Mouse (Mus musculus) c-Kit-positive CD71-positive TER-119-negative erythroid progenitor cells, embryonic 14.5 days (primary cell): ENCODE measurements around the gene Aldh3b1.
"Not testable (repeated sequence)": the region's sequence is repeated elsewhere in the genome, so short reads cannot be mapped to it uniquely, and the experiment has no call there.

Experiments used
- DNase-seq: peaks from one replicate; pipeline ENCODE4 v3.0.0-alpha.2; 2013; ENCODE audit warnings: low read depth

The Aldh3b1 gene

DNA sequence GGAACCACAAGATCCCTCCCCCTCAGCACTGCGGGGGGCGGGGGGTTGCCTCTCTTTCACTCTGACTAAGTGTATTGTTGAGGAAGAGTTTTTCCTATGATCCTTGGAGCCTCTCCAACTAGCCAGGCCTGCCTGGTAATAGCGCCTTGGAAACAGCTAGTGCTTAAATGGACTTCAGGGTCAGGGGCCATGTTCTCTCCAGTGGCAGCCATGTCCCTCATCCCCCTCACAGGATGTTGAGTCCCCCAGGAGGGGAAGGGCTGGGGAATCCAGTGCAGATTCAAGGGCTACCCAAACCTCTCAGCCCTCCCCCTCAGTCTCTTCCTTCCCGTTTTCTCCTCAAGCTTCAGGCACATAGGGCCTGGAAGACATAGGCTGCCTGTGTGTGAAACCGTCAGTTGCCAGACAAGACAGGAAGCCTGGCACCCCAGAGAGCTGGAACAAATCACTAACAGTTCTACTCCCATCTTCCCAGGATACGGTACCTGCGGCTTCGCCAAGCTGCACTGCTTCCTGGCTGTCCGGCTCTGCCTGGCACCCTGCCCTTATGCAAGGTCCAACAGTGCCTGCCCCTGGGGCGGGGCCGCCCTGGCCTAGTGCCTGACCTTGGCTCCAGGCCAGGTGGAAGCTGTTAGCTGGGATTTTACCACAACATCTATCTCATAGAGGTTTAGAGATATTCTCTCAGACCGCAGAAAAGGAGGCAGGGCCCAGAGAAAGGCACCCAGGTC, at the start of gene Aldh3b1:
Aldh3b1 (minus strand) TSS at position 598 of the 731 bp plus-strand sequence.
- DNase-seq, result no peak

DNA sequence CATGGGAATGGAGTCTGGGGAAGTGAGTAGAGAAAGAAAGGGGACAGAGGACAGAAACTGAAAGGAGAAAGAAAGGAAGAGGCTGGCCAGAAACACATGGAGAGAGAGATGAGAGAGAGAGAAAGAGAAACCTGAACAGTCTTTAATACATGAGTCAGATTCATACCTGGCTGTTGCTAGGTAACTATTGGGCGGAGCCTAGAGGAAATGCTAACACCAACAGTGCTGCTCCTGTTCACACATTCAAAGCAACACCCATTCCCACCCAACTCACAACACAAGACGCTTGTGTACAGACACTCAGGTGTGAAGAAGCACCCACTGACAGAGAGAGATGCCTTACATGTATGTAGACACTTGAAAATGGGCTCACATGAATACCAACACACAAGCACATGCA, 46.3 kb upstream of the Aldh3b1 start:
- no peak for DNase-seq

DNA sequence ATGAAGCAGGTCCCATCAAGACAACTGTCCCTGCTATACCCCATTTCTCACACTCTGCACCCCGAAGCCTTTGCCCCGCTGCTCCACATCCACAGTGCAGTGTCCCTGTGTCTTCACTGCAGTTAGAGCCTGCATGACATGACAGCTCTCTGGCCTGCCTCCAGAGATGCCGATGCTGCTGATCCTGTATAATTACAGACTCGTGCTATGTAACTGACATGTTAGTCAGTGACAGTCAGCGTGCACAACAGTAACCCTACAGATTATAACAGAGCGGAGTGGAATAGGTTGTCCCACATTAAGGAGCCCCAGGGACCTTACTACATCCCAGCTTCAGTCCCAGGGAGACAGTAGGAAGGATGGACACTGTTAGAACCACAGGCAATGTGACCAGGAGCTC, 45.0 kb upstream of the Aldh3b1 start:
- not testable (repeated sequence) for DNase-seq

DNA sequence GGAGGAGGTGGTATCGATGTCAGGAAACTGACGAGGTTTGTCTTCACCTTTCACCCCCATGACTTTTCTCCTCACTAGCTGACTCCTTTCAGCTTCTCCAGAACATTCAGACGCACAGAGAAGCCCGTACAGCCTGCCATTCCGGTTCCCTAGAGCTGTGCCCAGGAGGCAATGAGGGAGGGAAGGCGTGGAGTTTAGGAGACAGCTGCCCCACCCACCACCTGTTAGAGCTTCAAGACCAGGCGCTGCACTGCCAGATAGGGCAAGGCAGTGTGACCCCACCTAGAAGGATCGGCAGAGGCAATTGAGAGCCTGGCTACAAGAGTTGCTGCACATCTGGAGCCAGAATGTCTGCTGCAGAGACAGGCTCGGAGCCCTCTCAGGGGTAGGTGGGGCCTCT, 42.6 kb upstream of the Aldh3b1 start, which contains the start of gene Aldh3b2:
Aldh3b2 (plus strand) TSS at position 100 of the 400 bp plus-strand sequence.
- peak; percentile 57 for DNase-seq

DNA sequence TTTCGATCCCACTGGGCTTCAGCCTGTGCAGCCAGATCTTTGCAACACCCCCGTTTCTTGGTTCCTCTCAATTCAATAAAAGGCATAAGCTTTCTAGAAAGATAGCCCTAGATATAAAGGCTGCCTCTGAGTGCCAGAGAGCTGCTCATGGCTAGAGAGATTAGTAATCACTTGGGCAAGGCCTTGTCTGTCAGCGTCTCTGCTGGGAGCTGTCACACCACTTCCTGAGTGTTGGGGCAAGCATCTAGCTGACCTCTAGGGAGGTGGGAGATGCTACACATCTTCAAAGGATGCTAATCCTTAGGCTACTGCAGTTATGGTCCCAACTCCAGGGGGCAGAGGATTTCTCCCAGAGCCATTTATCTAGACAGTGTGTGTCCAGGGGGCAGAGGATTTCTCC, 37.6 kb upstream of the Aldh3b1 start:
- no peak for DNase-seq

DNA sequence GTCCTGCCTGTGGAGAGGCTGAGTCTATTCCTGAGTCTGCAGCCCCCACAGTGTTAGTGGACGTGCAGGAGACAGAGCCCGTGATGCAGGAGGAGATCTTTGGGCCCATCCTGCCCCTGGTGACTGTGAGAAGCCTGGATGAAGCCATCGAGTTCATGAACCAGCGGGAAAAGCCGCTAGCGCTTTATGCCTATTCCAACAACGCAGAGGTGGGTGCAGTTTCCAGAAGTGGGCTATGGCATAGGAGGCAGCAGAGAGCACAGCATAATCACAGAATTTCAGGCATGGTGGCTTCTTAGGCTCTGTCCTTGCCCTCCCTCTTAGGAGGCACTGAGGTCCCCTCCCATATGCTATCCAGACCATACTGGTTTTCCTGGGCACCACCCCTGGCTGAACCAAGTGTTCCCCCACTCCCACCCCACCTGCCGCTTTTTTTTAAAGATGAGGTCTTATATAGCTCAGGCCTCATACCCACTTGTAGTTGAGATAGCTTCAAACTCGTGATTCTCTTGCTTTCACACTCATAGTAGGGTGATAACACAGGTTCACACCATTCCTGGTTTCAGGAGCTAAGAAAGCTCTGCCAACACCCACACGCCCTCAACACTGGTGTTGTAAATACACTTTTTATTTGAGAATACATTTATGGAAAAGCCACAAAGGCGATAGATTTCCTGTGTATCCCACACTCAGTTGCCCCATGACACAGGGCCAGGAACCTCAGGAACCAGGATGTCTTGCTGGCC, 36.9 kb upstream of the Aldh3b1 start:
- no peak for DNase-seq

DNA sequence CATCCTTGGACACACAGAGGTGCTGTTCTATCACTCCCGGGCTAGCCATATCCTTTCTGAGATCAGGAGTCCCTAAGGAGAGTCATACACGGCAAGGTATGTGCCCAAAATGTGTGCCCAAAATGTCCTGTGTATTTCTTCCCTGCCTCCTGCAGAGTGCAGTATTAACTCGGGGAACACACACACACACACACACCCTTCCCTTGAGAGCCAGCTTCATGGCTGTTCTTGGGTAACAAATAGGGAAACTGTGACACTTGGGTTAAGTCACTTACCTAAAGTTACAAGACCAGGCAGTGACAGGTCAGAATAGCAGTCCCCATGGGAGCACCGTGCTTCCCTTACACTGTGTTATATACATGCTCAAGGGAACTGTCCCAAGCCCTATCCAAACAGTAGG, 34.4 kb upstream of the Aldh3b1 start:
- DNase-seq, result no peak

DNA sequence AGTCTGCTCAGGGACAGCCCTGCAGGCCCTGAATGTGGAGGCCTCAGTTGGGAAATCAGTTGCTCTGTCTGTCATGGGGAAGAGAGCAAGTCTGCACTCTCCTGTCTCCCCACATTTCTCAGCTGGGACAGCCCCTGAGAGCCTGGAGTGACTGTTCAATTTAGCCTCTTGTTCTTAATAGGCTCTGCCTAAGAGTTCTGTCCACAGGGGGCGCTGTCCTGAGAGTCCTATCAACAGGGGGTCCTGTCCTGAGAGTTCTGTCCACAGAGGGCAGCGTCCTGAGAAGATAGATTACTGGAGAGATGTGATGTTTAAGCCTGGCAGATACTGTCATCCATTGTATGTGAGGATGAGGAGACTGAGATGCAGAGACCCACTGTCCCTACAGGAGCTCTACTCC, 32.9 kb upstream of the Aldh3b1 start:
- DNase-seq, result no peak

DNA sequence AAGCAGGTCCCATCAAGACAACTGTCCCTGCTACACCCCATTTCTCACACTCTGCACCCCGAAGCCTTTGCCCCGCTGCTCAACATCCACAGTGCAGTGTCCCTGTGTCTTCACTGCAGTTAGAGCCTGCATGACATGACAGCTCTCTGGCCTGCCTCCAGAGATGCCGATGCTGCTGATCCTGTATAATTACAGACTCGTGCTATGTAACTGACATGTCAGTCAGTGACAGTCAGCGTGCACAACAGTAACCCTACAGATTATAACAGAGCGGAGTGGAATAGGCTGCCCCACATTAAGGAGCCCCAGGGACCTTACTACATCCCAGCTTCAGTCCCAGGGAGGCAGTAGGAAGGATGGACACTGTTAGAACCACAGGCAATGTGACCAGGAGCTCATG, 32.2 kb upstream of the Aldh3b1 start:
- not testable (repeated sequence) for DNase-seq

DNA sequence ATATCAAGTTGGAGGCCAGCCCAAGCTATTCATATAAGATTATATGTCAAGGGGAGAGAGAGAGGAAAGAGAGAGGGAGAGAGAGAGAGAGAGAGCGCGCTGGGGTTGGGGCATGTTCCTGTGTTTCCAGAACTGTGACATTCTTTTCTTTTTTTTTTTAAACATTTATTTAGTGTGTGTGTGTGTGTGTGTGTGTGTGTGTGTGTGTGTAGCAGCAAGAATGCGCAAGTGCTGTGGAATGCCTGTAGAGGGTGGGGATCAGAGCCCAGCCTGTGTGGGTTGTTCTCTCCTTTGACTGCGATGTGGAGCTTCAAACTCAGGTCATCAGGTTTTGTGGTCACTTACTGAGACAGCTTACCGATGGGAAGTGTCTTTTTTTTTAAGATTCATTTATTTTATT, 30.6 kb upstream of the Aldh3b1 start:
- DNase-seq, result no peak

DNA sequence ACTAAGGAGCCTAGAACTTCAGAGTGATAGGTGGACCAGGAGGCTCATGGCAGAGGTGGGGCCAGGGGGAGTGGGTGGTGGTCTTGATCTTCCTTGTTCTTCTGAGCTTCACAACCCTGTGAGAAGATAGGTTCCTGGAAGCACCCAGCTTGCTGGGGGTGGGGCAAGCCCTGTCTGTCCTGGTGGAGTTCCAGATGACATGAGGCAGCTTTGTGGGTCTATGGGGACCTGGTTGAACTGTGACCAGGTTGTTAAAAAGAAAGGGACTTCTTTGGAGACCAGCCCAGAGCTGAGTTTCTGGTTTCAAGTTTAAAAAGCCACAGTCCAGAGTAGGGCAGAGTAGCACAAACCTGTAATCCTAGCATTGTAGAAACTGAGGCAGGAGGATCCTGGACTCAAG, 29.4 kb upstream of the Aldh3b1 start:
- DNase-seq, result no peak

DNA sequence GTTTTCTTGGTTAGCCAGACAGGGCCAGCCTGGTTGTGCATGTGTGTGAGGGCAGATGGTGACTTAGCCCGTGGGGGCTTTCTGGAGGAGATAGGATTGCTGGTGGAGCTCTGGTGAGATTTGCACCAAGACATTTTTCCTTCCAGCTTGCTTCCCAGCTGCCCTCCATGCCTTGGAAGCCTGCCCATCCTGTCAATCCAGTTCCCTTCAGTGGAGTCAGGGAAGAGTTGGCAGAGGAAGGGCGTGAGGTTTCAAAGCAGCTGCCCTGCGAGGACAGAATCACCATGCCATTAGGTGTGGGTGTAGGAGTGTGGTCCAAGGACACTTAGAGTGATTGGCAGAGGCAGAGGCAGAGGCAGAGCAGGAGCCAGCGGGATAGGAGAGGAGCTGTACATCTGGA, 28.9 kb upstream of the Aldh3b1 start, which contains the start of gene Aldh3b3:
Aldh3b3 (plus strand) TSS at position 176 of the 400 bp plus-strand sequence.
- no peak for DNase-seq

DNA sequence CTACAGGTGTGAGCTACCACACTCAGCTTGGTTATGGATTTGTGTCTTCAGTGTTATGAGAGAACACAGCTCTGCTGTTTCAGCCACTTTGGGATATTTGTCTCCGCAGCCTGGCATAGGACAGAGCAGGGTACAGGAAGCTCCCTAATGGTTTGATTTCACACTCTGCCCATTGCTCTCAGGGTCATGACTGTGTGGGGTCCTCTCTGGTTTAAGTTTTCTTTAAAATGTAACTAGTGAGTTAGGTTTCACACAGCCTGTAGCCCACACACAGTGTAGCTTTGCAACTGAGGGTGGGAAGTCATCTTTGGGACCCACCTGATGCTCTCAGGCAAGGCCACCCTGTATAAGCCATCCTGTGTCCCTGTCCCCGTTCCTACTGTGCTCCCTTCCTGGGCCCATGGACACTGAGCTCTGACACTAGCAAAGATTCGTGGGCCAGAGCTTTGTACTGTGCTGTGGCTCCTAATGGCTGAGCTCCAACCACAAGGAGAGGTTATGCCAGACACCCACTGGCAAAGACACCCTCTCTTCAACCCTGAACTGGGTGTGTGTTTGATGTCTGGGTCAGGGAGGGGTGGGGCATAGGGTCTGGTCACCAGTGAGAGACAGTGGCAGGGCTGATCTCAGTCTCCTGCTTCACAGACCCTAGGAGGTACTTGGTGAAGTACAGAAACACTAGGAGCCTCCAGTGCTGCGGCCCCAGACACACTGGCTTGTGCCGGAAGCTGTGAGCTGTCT, 27.9 kb upstream of the Aldh3b1 start:
- DNase-seq, result not testable (repeated sequence)

DNA sequence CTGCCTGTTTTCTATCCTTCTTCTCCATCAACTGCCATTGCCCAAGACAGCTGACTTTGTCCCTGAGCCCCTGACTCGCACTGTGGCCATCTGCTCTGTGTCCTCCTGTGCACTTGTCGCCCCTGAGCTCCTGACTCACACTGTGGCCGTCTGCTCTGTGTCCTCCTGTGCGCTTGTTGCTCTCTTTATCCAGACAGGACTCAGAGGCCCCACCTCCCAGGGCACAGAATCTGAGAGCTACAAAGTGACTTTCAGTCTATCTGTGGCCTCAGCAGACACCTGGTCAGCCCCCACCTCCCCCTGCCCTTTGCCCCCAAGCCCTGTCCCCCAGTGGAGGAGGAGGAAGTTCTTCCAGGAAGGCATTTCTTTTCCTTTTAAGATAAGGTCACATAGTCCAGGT, 26.2 kb upstream of the Aldh3b1 start:
- no peak for DNase-seq

DNA sequence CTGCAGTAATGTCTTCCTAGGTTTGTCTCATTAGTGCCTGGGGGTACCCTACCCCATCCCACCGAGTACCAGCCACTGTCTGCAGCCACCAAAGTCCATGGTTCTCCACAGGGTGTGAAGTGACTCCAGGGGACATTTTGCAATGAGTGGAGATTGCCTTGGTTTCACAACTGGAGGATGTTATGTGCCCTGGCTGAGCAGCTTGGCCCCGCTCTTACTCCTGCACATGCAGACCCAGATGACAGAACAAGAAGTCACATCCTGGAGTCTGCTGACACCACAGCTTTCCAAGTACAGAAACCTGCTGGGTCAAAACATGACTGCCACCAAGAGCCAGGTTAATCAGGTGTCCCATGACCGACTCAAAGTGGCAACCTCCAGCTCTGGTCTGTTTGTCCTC, 25.4 kb upstream of the Aldh3b1 start:
- DNase-seq, result no peak

DNA sequence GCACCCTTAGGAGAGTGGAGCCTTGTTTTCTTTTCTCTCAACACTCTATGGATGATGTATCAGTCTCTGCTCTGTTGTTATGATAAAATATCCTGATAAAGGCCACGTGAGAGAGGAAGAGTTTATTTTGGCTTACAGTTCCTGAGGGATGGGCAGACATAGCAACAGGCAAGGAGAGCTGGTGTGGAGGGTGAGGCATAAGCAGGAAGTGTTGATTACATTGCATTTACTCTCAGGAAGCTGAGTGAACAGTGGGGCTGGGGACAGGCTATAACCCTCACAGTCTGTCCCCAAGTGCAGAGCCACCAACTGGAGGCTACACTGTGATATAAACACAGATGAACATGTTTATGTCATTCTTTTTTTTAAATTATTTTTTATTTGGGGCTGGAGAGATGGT, 22.5 kb upstream of the Aldh3b1 start:
- no peak for DNase-seq

DNA sequence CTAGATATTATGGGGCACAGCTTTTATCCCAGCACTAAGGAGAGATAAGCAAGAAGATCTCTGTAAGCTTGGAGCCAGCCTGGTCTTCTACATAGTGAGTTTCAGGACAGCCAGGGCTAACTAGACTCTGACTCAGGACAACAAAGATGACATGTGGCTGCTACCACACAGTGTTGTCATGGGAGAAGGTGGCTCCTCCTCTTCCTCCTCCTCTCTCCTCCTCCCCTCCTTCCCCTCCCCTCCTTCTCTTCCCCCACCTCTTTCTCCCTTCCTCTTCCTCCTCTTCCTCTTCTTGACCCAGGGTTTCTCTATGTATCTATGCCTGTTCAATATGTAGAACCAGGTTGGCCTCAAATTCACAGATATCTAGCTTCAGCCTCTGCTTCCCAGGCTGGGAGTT, 21.9 kb upstream of the Aldh3b1 start:
- no peak for DNase-seq

DNA sequence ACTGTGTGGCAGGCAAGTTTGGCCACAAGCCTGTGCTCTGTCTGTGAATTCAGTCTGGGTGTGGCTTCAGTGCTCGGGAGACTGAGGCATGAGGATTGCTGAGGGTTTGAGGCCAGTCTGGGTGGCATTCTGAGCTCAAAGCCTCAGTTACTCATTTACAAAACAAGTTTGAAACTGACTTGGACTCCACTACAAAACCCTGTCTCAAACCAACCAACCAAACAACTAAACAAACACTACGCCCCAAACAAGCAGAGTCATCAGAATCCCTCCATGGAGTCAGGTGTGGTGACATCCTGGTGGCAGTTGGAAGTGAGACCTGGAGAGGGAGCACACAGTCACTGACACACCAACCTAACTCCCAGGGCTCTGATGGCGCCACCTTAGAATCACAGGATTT, 20.7 kb upstream of the Aldh3b1 start:
- DNase-seq, result no peak

DNA sequence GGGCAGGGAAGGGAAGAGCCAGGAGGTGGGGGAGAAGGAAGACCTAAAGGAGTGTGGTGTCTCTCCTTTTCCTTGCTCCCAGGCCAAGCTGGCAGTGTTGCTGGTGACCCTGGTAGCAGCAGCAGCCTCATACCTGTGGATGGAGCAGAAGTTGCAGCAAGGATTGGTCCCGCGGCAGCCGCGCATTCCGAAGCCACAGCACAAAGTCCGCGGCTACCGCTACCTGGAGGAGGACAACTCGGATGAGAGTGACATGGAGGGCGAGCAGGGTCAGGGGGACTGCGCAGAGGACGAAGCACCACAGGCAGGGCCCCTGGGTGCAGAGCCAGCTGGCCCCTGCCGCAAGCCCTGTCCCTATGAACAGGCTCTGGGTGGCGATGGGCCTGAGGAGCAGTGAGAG, 18.9 kb upstream of the Aldh3b1 start:
- DNase-seq, result no peak

DNA sequence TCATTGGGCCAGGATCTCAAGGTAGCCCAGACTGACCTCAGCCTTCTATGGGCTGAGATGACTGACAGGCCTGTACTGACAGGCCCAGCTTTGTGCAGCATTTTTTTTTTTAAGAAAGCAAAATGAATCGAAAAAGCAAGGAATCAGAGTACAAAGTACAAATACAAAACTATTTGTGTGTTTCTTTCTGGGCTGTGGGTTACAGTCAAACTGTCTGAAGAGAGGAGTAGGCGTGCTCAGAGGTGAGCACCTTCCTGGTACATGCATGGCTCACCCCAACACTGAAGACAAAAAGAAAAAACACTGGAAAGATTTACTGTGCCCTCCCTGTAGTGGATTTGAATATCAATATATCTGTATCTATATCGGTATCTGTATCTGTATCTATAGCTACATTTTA, 18.2 kb upstream of the Aldh3b1 start:
- DNase-seq, result no peak

DNA sequence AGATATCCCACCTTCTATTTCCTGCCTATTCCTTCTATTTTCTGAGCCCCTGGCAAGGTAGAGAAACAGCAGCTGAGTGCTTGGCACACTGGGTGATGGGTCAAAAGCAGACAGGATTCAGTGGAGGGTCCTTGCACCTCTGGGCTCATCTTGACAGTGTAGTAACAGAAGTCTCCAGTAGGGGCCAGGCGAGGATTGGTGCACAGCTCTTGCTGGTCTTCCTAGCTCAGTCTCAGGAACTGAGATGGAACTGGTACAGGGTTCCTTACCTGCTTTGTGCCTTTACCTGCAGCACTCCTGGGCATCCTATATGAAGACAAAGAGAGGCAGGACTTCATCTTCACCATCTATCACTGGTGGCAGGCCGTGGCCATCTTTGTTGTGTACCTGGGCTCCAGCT, 17.1 kb upstream of the Aldh3b1 start:
- DNase-seq, result no peak

DNA sequence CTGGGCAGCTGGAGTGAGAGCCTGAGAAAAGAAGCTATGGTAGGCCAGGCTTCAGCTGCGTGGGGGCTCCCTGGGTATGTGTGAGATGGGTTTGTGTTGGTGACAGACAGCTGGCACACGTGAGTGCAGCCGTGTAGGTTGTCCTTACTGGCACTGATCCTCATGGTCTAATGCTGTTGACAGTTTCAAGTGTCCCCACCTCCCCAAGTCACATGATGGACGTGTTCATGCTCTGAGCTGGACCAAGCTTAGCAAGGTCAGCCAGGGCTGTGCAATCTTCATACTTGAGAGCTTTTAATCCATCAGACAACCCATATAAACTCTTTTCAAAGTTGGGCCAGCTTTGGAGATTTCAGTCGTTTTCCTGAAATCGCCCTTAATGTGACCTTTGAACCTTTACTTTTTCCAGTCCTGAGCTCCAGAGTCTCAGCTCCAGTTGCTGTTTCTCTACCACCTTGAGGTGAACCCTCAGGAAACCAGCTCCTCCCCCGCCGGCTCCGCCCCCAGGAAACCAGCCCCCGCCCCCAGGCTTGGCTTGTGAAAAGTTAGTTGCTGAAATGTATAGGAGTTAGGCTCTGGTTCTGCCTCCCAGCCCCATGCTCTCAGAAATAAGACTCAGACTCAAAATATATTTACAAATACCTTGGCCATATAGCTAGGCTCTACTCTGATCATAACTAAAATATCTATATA, 16.4 kb upstream of the Aldh3b1 start:
- DNase-seq, result no peak
